Mouse (Mus musculus) mouse embryonic stem cell (cell line): ENCODE measurements at regions not wholly inside any gene's neighbourhood (a gene's known extent, or its start where the extent isn't known, plus 50 kb on each side); places are given as distances from the start of the nearest gene placed in this dataset.

Experiments
- in situ Hi-C, 2 experiments: fragments of 300-500 bp; cut with MboI; formaldehyde crosslinking; loops; 1 replicate in 1 of 2; 3 replicates in 1 of 2; pipeline ENCODE4 v1.14.3; 2019 to 2020; ENCODE audit warnings: low sequenced_read_pairs in 2 of 2, low pct_unique_long_range_greater_than_20kb in 1 of 2, mixed read lengths in 1 of 2; ENCODE audit not compliant: unreplicated experiment in 1 of 2

GRCm38 (mm10) chr15:5574366-5574765 is 330.4 kb upstream of the Ptger4 start:
- in situ Hi-C loops, result no loop called here

DNA sequence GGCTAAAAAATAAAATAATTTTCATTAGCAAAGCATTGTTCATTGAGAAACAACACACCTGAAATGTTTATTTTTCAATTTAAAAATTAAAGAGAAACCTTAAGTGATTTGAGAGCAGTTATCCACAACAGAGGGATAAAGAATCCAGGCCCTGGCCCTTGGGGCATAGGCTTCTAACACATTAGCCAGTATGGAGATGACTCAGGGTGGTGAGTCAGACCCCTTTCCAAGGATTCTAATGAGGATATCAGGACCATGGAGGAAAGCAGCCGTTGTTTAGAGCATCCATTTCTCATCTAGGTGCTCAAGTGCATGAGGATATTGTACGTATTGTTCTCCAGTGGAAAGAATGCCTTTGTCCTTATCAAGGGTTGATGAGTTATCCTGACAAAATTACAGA is 335.6 kb upstream of the Ptger4 start:
- in situ Hi-C loops, result no loop called here

GRCm38 (mm10) chr15:5580416-5580815 is 336.4 kb upstream of the Ptger4 start:
- in situ Hi-C loops, result no loop called here

DNA sequence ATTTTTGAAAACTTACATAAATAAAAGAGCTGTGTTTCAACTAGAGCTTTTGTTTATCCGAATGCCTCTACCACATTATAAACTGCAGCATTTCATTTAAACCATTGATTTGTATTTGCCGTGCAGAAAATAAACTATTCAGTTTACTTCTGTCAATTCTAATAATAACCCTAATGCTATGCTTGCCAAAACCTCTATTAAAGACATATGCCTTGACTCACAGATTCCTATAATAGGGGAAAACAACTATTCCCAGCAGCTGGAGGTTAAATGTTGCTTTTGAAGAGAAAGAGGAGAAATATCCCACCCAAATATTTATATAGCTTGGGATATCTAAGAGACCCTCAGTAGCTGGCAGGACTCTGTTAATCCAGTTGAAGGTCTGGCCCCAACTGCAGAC is 340.4 kb upstream of the Ptger4 start:
- in situ Hi-C loops, result no loop called here

DNA sequence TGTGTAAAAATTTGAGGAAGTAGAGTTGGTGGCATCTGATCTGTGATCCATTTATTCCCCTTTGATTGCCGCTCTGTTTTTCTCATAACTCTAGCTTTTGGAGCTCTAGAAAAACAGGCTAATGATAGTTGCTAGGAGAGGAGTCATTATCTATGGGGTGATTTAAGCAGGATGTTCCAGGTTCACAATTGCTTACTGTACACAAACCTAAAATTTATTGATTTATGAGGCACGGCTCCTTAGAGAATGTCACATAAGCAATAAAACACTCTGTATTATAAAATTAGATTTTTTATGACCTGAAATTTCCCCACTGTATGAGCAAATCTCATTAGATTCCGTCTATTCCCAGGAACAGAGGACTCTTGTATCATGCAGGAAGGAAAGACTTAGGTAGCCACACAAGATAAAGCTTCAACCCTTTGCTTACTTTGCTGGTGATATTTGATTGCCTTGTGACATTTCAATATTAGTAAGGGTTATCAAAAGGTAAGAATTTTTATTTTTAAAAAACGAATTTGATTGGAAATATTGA is 360.8 kb upstream of the Ptger4 start:
- in situ Hi-C loops, result no loop called here

GRCm38 (mm10) chr15:5607533-5607932 is 363.5 kb upstream of the Ptger4 start:
- in situ Hi-C loops, result no loop called here

DNA sequence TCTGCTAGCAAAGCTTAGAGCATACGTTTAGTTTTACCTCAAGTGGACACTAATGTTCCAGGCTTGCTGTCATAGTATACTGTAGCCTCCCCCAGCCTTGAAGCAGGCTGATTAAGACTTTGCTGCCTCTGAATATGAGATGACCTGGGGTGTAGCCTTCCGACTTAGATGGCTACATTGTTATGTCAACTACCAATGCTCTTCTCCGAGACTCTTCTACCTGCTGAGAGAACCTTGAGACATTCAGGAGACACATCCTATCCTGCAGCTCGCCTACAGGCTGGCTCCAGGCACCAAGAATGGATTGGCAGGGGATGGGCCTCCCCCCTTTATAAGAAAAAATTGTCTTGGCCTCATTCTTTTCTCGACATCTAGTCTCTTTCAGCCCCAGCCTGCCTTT is 379.0 kb upstream of the Ptger4 start:
- in situ Hi-C loops, result no loop called here

DNA sequence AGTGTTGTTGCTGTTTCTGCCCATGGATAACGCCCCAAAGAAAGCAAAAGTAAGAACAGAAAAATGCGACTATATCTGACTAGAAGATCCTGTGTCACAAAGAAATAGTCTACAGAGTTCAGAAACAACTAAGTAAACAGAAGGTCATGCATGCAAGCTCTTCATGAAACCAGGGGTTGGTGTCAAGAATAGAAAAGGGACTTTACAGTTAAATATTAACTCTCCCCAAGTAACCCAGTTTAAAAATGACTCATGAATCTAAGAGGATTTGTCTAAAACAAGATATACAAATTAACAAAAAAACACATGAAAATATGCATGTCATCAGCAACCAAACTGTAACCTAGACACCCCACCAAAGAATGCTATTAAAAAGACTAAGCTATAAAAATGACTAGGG is 381.4 kb upstream of the Ptger4 start:
- in situ Hi-C loops, result no loop called here

GRCm38 (mm10) chr15:5646673-5647072 is 402.7 kb upstream of the Ptger4 start:
- in situ Hi-C loops, result no loop called here

- in situ Hi-C loops, result no loop called here
These were observed 414.8 kb upstream of the Ptger4 start for GRCm38 (mm10) chr15:5658796-5659195.

- in situ Hi-C loops, result no loop called here
These were observed 416.8 kb upstream of the Ptger4 start for GRCm38 (mm10) chr15:5660819-5661218.

- in situ Hi-C loops, result no loop called here
These were observed 427.8 kb upstream of the Ptger4 start for GRCm38 (mm10) chr15:5671781-5672180.

- in situ Hi-C loops, result no loop called here
These were observed 432.7 kb upstream of the Ptger4 start for GRCm38 (mm10) chr15:5676704-5677103.

DNA sequence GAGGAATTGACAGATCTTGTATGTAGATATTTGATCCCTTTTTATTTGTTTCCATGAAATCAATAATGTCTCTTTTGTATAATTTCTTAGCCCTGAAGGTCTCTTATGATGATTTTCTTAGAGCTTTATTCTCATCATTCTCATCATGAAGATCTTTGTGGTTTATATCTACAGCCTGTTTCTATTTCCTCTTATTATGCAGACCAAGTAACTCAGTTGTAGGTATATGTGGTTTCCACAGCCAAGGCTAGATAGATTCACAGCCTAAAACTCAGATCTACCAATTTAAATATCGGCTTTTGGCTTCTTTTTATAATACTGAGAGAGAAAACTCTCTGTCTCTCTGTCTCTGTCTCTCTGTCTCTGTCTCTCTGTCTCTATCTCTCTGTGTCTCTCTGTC is 449.8 kb upstream of the Ptger4 start:
- in situ Hi-C loops, result no loop called here

GRCm38 (mm10) chr15:5695015-5695414 is 451.0 kb upstream of the Ptger4 start:
- in situ Hi-C loops, result no loop called here

DNA sequence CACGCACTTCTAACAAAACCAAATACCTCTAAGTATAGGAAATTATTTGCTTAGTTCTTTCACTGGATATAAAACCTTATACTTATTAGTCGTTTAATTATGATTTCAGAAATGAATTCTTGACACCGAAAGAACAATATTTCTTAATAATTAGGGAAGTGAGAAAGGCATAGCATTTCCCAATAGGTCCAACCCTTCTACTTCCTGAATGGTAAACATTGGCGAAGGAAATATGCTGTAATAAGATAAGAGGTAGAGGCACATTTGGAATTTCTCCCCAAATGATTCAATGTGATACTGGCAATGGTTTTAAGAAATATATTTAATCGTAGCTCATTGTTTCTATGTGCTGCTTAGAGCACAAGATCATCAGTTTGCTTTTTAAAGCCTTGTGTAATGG is 464.5 kb upstream of the Ptger4 start:
- in situ Hi-C loops, result no loop called here

- in situ Hi-C loops, result no loop called here
These were observed 496.7 kb upstream of the Ptger4 start for GRCm38 (mm10) chr15:5740658-5741057.

DNA sequence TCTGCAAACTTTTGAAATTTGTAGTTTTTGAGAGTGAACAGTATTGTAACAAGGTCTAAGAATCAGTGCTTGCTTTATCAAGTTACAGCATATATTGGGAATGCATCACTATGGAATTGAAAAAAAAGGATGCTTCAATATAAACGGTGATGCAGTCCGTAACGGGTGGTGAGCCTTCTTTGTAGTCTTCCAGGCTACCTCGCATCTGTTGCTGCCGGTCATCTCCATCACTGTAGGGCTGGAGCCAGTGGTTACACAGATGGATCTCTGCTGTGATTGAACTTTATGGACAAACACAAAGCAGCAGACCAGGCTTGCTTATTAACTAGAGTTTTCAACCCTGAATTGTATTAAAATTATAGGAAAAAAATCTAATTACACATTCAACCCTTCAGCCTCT is 499.9 kb upstream of the Ptger4 start:
- in situ Hi-C loops, result no loop called here

- in situ Hi-C loops, result no loop called here
These were observed 514.7 kb upstream of the Ptger4 start for GRCm38 (mm10) chr15:5758690-5759089.

- in situ Hi-C loops, result no loop called here
These were observed 518.2 kb upstream of the Ptger4 start for GRCm38 (mm10) chr15:5762216-5762615.

- in situ Hi-C loops, result no loop called here
These were observed 522.5 kb upstream of the Dab2 start for GRCm38 (mm10) chr15:5777074-5777473.
